Mouse (Mus musculus) spleen, embryonic (tissue): Measurements from ENCODE around the gene Ttc26.

Source experiments
- CTCF ChIA-PET: fragments of 350-600 bp; sonication (Branson Sonifier 250); formaldehyde crosslinking; loops from one replicate; lab custom pipeline; 2022; lab: Charles Lee

Ttc26 gene

GRCm38 (mm10) chr6:38381129-38381771 is at the start of gene Ttc26:
Gene Ttc26 (plus strand): TSS chr6:38381469.
- CTCF ChIA-PET = no interaction called here

GRCm38 (mm10) chr6:38335264-38335663 is 46.0 kb upstream of the Ttc26 start:
- CTCF ChIA-PET = no interaction called here

GRCm38 (mm10) chr6:38337166-38337705 is 44.0 kb upstream of the Ttc26 start:
- CTCF ChIA-PET = no interaction called here

GRCm38 (mm10) chr6:38337951-38338350 is 43.3 kb upstream of the Ttc26 start:
- CTCF ChIA-PET = no interaction called here

GRCm38 (mm10) chr6:38339078-38339477 is 42.2 kb upstream of the Ttc26 start:
- CTCF ChIA-PET = no interaction called here

GRCm38 (mm10) chr6:38341751-38342665 is 39.3 kb upstream of the Ttc26 start:
- CTCF ChIA-PET = no interaction called here

- CTCF ChIA-PET = interaction anchor here (0.6 kb wide), 1 partner anchor 112 kb away, joined by 10 read pairs; no protein-coding TSS in a partner anchor
Observed at GRCm38 (mm10) chr6:38342666-38342992, 38.6 kb upstream of the Ttc26 start.

GRCm38 (mm10) chr6:38343581-38343980 is 37.7 kb upstream of the Ttc26 start:
- CTCF ChIA-PET = interaction anchor here (0.5 kb wide), 1 partner anchor 201 kb away, joined by 6 read pairs; no protein-coding TSS in a partner anchor

GRCm38 (mm10) chr6:38344006-38344670 is 37.1 kb upstream of the Ttc26 start:
- CTCF ChIA-PET = no interaction called here

- CTCF ChIA-PET = no interaction called here
Observed at GRCm38 (mm10) chr6:38345796-38346195, 35.5 kb upstream of the Ttc26 start.

- CTCF ChIA-PET = interaction anchor here (1.1 kb wide), 1 partner anchor 15 kb away, joined by 3 read pairs; no protein-coding TSS in a partner anchor
Observed at GRCm38 (mm10) chr6:38347875-38348274, 33.4 kb upstream of the Ttc26 start.

- CTCF ChIA-PET = no interaction called here
Observed at GRCm38 (mm10) chr6:38348811-38349453, 32.3 kb upstream of the Ttc26 start.

GRCm38 (mm10) chr6:38349806-38350205 is 31.5 kb upstream of the Ttc26 start:
- CTCF ChIA-PET = no interaction called here

GRCm38 (mm10) chr6:38351930-38352329 is 29.3 kb upstream of the Ttc26 start:
- CTCF ChIA-PET = no interaction called here

- CTCF ChIA-PET = no interaction called here
Observed at GRCm38 (mm10) chr6:38352451-38352850, 28.8 kb upstream of the Ttc26 start.

GRCm38 (mm10) chr6:38353181-38353580 is 28.1 kb upstream of the Ttc26 start:
- CTCF ChIA-PET = no interaction called here

GRCm38 (mm10) chr6:38353811-38354722 is 27.2 kb upstream of the Ttc26 start, which contains the start of gene Zc3hav1:
Gene Zc3hav1 (minus strand): TSS chr6:38354603.
- CTCF ChIA-PET = no interaction called here

- CTCF ChIA-PET = no interaction called here
Observed at GRCm38 (mm10) chr6:38354723-38355353, 26.4 kb upstream of the Ttc26 start.

- CTCF ChIA-PET = no interaction called here
Observed at GRCm38 (mm10) chr6:38355354-38355823, 25.9 kb upstream of the Ttc26 start.

GRCm38 (mm10) chr6:38355862-38356261 is 25.4 kb upstream of the Ttc26 start:
- CTCF ChIA-PET = interaction anchor here (0.7 kb wide), 1 partner anchor 17 kb away, joined by 3 read pairs; no protein-coding TSS in a partner anchor
